Mouse (Mus musculus): ENCODE measurements around the gene Slc35d2.
A peak's percentile ranks its signal among the peaks of the same experiment; 100 is the strongest.

- TF ChIP-seq CTCF (IDR thresholded peaks at IDR 0.05): no peak
- TF ChIP-seq POLR2A (IDR thresholded peaks at IDR 0.05; ENCODE audit: insufficient read depth, low read depth, low read length): peak; percentile 81
Observed at GRCm38 (mm10) chr13:64161548-64161915, 32.4 kb upstream of the Slc35d2 start, which contains the start of gene Habp4.

Measured in heart, adult 2 months (tissue).